Mouse (Mus musculus) megakaryocyte, embryonic 14.5 days (primary cell): Measurements from ENCODE around the gene Rad21l.

ENCODE experiments used
- FLI1 ChIP-seq: IDR thresholded peaks from 2 replicates; pipeline ENCODE4 v1.6.1; 2012; ENCODE audit warnings: low read length, inconsistent platforms, mixed read lengths
- GATA1 ChIP-seq: IDR thresholded peaks from 3 replicates; pipeline ENCODE4 v1.6.1; 2012; ENCODE audit warnings: mixed read lengths, low read length, inconsistent platforms, borderline replicate concordance

DNA sequence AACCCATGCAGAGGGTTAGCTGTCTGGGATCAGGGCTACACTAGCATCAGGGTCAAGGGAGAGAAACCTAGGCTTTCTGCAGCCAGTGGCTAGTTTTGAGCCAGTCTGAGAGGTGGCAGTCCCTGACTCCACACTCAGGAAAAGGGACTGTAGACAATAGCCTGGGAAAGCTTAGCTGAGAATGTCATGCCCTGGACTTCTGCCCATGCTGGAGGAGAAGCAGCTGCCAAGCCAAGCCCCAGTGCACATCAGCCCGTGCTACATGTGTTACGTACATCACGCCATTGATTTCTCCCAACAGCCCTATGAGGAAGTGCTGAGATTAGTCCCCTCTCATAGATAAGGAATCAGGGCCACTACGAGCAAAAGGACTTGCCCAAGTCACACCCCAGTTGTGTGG lies 66.2 kb downstream of the Rad21l start:
- TF ChIP-seq GATA1 (no peak), FLI1 (no peak)
